Mouse (Mus musculus): ENCODE results near the gene Zfp78. TPM values are rescaled to one million over a fixed set of nuclear protein-coding genes. Genes with fewer than 3 reads are reported as not detected.
A peak's percentile ranks its signal among the peaks of the same experiment; 100 is the strongest.

Zfp78 gene
- polyA plus RNA-seq (2016; fragmentation: Nextera tagmentation; extraction: Ambion mirVana), result 1.8 and 2.7 TPM in 2 replicates

DNA sequence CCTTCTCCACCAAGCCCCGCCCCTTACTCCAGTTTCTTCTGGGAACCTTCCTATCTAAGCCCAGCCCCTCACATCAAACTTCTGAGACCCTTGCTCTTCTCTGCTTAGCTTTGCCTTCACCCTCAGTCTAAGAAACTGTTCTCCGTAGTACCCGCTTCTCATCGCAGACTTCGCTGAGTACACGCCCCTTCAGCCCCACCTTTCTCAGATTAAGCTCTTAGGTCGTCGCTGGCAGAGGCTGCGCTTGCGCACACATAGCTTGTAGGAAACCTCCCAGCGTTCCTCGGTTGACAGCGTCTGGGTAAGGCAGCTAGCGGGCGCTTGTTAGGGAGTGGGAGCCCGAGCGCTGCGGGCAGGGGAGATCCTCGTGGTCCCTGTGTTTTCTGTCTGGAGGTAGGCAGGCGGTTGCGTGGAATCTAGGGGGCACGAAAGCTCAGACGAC lies at the start of gene Zfp78:
Gene Zfp78 (plus strand): TSS at position 234 of the 442 bp plus-strand sequence.
- DNase-seq (ENCODE audit: low spot score), result peak; percentile 90
- Histone ChIP-seq H3K36me3 (no peaks in the 10 kb centered on the region), H3K4me1 (peaks cover 20% of the 10 kb centered on the region), H3K27me3 (ENCODE audit: low read depth, poor library complexity, severe bottlenecking) (no peaks in the 10 kb centered on the region), H3K4me3 (peak within 1 kb of the TSS; percentile 63), H3K9me3 (replicated peaks) (0 out of 2 replicates have a peak, but pooled peaks cover 5% of the 10 kb centered on the region), H3K27ac (replicated peaks) (peak within 1 kb of the TSS; percentile 87)
- WGBS, result under 1% methylated on average over 23 of the region's 23 CpGs

DNA sequence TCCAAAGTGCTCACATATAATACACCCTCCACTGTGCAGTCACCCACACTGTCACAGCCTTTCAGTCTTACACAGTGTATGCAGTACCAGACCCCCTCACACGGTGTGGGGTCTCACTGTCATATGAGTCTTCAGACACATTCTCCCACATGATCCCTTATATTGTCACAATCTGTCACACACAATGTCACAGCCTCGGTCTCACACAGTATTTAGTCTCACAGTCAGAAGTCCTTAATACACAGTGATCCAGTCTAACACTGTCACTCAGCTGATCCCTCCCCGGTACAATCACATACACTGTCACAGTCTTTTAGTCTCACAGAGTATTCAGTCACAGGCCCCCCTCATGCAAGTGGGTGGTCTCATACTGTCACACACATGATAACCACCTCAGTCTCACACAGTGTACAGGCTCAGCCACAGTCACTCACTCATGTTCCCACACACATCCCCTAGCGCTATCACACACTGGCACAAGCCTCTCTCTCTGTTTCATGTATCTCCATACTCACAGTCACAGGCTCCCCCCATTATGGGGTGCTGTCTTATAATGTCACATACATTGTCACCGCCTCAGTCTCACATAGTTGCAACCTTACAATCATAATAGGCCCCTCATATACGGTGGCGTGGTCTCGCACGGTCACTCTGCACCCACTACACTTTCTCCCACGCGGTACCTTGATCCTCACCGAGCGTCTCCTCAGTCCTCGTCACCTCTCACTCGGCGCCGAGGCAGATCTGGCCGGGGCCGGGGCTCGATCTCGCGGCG lies 32.4 kb upstream of the Zfp78 start:
- WGBS, result 23% methylated on average over 23 of the region's 23 CpGs

DNA sequence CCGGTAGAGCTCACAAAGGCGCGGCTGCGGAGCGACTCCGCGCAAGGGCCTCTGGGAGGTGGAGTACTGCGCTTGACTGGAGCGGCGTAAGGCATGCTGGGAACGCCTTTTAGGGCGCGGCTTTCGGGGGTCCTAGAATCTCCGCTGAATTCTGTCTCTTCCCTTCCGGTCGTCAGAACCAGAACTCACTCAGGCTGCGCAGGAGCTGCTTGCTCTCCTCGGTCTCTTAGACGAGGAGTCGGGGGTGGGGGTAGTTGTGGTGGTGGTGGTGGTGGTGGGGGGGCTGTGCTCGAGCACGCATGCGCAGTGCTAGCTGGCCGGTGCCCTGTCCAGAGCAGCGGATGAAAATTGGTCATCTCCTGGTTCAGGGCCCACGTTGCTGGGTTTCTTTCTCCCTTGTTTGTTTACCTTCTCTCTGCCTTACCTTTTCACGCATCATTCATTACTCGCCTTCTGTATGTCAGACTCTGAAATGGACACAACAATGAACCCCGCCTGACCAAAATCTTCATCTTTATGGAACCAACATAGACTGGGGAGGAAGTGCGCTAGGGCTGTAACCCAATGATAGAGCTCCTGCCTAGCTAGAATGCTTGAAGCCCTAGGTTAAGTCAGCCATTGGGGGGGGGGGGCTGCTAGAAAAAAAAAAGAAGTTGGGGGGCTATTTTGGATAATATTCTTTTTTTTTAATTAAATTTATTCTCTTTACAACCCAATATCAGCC lies 31.7 kb upstream of the Zfp78 start, which contains the start of gene Zfp583:
Gene Zfp583 (minus strand): TSS at position 53 of the 724 bp plus-strand sequence.
- H3K4me1 ChIP-seq, result peaks cover 18% of the 10 kb centered on the region
- H3K9me3 ChIP-seq (replicated peaks), result peaks cover 7% of the 10 kb centered on the region; the same call in 1 of the 2 replicates
- 5% methylated on average over 31 of the region's 31 CpGs for WGBS
- peak within 1 kb of the TSS; percentile 90 for H3K27ac ChIP-seq (replicated peaks)
- H3K4me3 ChIP-seq, result peak within 1 kb of the TSS; percentile 63
- H3K27me3 ChIP-seq (ENCODE audit: low read depth, poor library complexity, severe bottlenecking), result no peaks in the 10 kb centered on the region
- peak; percentile 84 for DNase-seq (ENCODE audit: low spot score)
- no peaks in the 10 kb centered on the region for H3K36me3 ChIP-seq

More for the DNA sequence above, 32.4 kb upstream of the Zfp78 start:
- Histone ChIP-seq H3K27me3 (ENCODE audit: low read depth, poor library complexity, severe bottlenecking) (no peaks in the 10 kb centered on the region), H3K36me3 (no peaks in the 10 kb centered on the region), H3K4me1 (peaks cover 18% of the 10 kb centered on the region), H3K27ac (replicated peaks) (peak overlapping the region; percentile 90), H3K4me3 (peak overlapping the region; percentile 63), H3K9me3 (replicated peaks) (peaks cover 7% of the 10 kb centered on the region; the same call in 1 of the 2 replicates)
- peak; percentile 17 for DNase-seq (ENCODE audit: low spot score)

DNA sequence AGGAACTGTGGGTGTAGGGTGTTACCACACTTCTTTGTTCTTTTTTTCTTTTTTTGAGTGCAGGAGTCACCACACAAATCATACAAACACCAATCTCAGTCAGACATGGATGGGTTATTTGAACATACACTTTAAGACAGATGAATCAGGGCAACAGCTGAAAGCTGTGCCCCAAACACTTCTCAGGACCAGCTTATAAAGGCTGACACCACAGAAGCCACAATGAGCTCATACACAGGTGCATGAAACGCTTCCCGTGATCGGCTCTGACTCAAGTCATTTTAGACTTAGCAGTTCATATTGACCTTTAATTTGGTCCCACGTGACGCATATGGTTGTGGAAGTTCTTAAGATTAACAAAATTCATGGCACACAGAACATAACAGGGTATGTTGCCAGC lies 23.2 kb upstream of the Zfp78 start:
- H3K36me3 ChIP-seq, result no peaks in the 10 kb centered on the region
- H3K9me3 ChIP-seq (replicated peaks), result no peaks in the 10 kb centered on the region; the same call in 1 of the 2 replicates
- H3K4me3 ChIP-seq, result no peak overlapping the region
- no peaks in the 10 kb centered on the region for H3K27me3 ChIP-seq (ENCODE audit: low read depth, poor library complexity, severe bottlenecking)
- WGBS, result 84% methylated on average over 5 of the region's 5 CpGs
- peaks cover 3% of the 10 kb centered on the region; the same call in 1 of the 2 replicates for H3K4me1 ChIP-seq
- no peak overlapping the region for H3K27ac ChIP-seq (replicated peaks)
- no peak for DNase-seq (ENCODE audit: low spot score)

DNA sequence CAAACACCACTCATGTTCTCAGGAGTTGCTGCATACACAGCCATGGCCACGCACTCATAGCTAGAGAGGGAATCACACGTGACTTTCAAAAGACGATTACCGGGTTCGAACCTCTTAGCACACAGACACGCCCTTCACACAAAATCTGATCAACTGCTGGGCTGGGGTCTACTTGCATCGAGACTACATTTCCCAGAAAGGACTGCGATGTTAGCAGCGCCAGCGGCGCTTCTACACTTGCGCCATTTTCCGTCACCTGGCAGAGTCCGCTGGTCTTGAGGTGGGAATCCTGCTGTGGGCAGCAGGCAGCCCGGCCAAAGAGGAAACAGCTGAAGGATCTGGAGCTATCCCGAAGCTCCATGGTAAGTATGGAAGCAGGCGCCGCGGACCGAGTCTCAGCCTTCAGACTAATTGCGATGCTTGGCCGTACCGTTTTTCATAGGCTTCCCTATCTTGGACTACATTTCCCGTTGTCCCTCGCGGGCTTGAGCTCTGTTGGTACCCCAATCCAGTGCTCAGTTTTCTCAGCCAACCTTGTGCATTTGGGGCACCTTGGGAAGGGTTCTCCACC lies 19.5 kb upstream of the Zfp78 start, which contains the start of gene Gm3854:
Gene Gm3854 (plus strand): TSS at position 259 of the 571 bp plus-strand sequence.
- Histone ChIP-seq H3K9me3 (replicated peaks) (no peaks in the 10 kb centered on the region; the same call in 1 of the 2 replicates), H3K27me3 (ENCODE audit: low read depth, poor library complexity, severe bottlenecking) (no peaks in the 10 kb centered on the region), H3K4me1 (peaks cover 3% of the 10 kb centered on the region; the same call in 1 of the 2 replicates), H3K27ac (replicated peaks) (peak within 1 kb of the TSS; percentile 91), H3K36me3 (no peaks in the 10 kb centered on the region), H3K4me3 (peak within 1 kb of the TSS; percentile 71)
- 1% methylated on average over 26 of the region's 26 CpGs for WGBS
- DNase-seq (ENCODE audit: low spot score), result peak; percentile 85

DNA sequence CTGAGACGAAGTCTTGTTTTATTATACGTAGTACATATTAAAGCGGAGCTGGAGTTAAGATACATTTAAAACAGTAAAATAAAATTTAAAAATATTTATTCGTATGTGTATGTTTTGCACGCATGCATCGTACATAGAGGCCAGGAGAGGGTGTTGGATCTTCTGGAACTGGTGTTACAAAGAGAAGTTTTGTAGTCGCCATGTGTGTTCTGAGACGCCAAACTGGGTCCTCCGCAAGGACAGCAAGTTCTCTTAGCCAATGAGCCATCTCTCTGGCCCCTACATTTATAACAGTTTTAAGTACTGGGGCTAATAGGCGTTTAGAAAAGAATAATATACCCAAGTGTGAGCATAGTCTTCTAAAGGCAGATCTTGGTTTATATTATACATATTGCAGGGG lies 19.0 kb upstream of the Zfp78 start:
- H3K36me3 ChIP-seq, result no peaks in the 10 kb centered on the region
- H3K4me1 ChIP-seq, result peaks cover 3% of the 10 kb centered on the region; the same call in 1 of the 2 replicates
- H3K27me3 ChIP-seq (ENCODE audit: low read depth, poor library complexity, severe bottlenecking), result no peaks in the 10 kb centered on the region
- no peak for DNase-seq (ENCODE audit: low spot score)
- H3K9me3 ChIP-seq (replicated peaks), result no peaks in the 10 kb centered on the region; the same call in 1 of the 2 replicates
- peak overlapping the region; percentile 91 for H3K27ac ChIP-seq (replicated peaks)
- H3K4me3 ChIP-seq, result peak overlapping the region; percentile 71
- 33% methylated on average over 10 of the region's 10 CpGs for WGBS

DNA sequence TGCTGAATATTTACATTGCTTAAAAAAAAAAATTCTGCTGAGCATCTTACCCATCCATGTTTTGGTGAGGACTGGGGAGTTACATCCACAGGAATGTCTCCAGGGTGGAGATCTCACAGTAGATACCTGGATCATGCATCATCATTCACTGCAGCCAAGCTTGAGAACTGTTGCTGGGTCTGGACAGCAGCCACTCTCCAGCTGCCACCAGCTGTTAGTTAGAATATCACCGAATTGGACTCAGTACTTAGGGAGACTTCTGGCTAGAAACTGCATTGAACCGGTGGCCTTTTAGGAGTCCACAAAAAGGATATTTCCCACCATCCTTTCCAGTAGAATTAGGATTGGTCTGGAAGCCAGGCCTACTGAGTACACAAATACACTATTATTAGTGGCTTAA lies 5.0 kb upstream of the Zfp78 start:
- H3K27ac ChIP-seq (replicated peaks), result no peak overlapping the region
- H3K36me3 ChIP-seq, result peaks cover 19% of the 10 kb centered on the region
- WGBS, result 65% methylated on average over 2 of the region's 2 CpGs
- no peaks in the 10 kb centered on the region for H3K27me3 ChIP-seq (ENCODE audit: low read depth, poor library complexity, severe bottlenecking)
- H3K4me3 ChIP-seq, result no peak overlapping the region
- DNase-seq (ENCODE audit: low spot score), result no peak
- peaks cover 7% of the 10 kb centered on the region for H3K4me1 ChIP-seq
- H3K9me3 ChIP-seq (replicated peaks), result 0 out of 2 replicates have a peak, but pooled peaks cover 3% of the 10 kb centered on the region

DNA sequence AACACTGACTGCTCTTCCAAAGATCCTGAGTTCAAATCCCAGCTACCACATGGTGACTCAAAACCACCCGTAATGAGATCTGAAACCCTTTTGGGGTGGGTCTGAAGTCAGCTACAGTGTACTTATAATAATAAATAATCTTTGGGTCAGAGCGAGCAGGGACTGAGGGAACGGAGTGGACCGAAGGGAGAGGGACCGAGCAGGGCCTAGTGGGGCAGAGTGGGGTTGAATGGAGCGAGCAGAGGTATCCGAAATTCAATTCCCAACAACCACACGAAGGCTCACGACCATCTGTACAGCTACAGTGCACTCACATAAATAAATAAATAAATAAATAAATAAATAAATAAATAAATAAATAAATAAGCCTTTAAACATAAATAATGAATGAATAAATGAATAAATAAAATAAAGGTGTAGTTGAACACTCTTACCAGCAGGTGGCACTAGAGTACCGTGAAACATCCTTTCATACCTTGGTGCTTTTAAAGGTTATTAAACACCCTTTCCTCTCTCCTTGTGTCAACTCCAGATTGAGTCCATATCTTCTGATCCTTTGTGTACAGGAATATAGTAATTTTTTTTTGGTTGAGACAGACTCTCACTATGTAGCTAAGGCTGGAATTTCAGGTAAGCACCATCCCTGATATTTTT lies 4.0 kb upstream of the Zfp78 start:
- H3K27ac ChIP-seq (replicated peaks), result no peak overlapping the region
- no peak overlapping the region for H3K4me3 ChIP-seq
- DNase-seq (ENCODE audit: low spot score), result no peak
- H3K9me3 ChIP-seq (replicated peaks), result 0 out of 2 replicates have a peak, but pooled peaks cover 5% of the 10 kb centered on the region
- H3K27me3 ChIP-seq (ENCODE audit: low read depth, poor library complexity, severe bottlenecking), result no peaks in the 10 kb centered on the region
- 57% methylated on average over 10 of the region's 10 CpGs for WGBS
- H3K4me1 ChIP-seq, result peaks cover 16% of the 10 kb centered on the region
- H3K36me3 ChIP-seq, result peaks cover 9% of the 10 kb centered on the region

DNA sequence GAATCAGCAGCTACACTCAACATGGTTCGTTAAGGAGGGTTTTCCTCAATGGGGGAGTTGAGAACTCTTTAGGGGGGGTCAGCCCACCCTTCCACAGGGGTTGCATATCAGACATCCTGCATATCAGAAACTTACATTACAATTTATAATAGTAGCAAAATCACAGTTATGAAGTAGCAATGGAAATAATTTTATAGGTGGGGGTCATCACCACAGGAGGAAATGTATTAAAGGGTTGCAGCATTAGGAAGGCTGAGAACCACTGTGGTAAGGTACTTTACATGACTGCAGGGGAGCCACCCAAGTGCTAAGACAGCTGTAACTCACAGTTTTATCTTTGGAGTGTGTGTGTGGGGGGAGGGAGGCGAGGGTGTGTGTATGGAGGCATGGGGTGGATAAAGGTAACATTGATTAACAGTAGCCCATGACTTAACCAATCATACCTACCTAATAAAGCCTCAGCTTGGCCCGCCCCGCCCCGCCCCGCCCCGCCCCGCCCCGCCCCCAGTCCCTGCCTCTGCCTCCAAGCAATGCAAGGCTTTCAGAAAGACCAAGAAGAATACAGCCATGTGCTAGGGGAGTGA lies 2.5 kb upstream of the Zfp78 start:
- 0 out of 2 replicates have a peak, but pooled peaks cover 5% of the 10 kb centered on the region for H3K9me3 ChIP-seq (replicated peaks)
- no peak overlapping the region for H3K4me3 ChIP-seq
- H3K4me1 ChIP-seq, result peaks cover 20% of the 10 kb centered on the region
- no peak for DNase-seq (ENCODE audit: low spot score)
- no peaks in the 10 kb centered on the region for H3K36me3 ChIP-seq
- H3K27me3 ChIP-seq (ENCODE audit: low read depth, poor library complexity, severe bottlenecking), result no peaks in the 10 kb centered on the region
- WGBS, result 12% methylated on average over 9 of the region's 9 CpGs
- no peak overlapping the region for H3K27ac ChIP-seq (replicated peaks)

DNA sequence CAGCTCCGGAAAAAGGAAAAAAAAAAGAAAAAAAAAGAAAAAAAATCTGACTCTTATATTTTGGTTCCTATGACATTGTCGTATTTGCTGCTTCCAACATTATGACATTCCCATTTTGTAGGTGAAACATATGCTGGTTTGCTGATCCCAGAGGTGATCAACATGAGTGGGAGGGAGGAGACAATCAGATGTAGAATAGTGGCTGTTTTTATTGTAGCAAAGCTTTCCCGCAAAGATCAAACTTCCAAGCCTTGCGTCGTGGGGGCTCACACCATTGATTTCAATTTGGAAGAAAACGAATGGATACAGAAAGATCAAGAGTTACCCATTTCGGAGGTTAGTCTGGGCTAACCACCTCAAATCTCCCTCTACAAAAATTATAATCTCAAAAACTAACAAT lies 1.3 kb upstream of the Zfp78 start:
- Histone ChIP-seq H3K27ac (replicated peaks) (peak overlapping the region; percentile 87), H3K27me3 (ENCODE audit: low read depth, poor library complexity, severe bottlenecking) (no peaks in the 10 kb centered on the region), H3K4me1 (peaks cover 20% of the 10 kb centered on the region), H3K9me3 (replicated peaks) (0 out of 2 replicates have a peak, but pooled peaks cover 5% of the 10 kb centered on the region), H3K36me3 (no peaks in the 10 kb centered on the region), H3K4me3 (peak overlapping the region; percentile 63)
- 30% methylated on average over 7 of the region's 7 CpGs for WGBS
- DNase-seq (ENCODE audit: low spot score), result no peak

DNA sequence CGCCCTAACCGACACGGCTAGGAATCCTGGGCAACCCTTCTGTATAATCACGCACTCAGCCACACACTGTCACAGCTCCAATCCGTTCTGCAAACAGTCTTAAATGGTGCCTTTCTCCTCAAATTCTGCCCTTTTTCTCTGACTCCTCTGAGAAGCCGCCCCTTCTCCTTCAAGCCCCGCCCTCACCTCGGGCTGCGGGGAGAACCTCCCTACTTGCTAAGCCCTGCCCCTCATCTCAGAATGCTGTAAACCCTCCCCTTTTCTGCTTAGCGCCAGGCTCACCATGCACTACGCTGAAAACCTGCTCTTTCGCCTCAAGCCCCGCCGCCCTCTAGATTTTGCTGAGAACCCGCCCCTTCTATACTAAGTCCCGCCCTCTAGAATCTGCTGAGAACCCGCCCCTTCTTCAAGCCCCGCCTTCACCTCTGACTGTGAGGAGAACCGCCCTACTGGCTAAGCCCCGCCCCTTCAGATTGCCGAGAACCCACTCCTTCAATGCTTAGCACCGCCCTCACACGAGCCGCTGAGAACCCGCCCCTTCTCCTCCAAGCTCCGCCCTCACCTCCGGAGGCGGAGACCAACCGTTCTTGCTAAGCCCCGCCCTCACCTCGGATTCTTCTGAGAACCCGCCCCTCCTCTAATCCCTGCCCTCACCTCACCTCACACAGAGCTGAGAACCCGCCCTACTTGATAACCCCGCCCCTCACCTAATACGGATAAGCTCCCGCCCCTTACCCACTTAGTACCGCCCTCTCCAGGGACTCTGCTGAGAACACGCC lies 623 bp upstream of the Zfp78 start:
- no peaks in the 10 kb centered on the region for H3K36me3 ChIP-seq
- H3K27me3 ChIP-seq (ENCODE audit: low read depth, poor library complexity, severe bottlenecking), result no peaks in the 10 kb centered on the region
- peak overlapping the region; percentile 63 for H3K4me3 ChIP-seq
- DNase-seq (ENCODE audit: low spot score), result peak; percentile 98
- H3K4me1 ChIP-seq, result peaks cover 20% of the 10 kb centered on the region
- under 1% methylated on average over 37 of the region's 38 CpGs for WGBS
- 0 out of 2 replicates have a peak, but pooled peaks cover 5% of the 10 kb centered on the region for H3K9me3 ChIP-seq (replicated peaks)
- H3K27ac ChIP-seq (replicated peaks), result peak overlapping the region; percentile 87
